Mouse (Mus musculus) left cerebral cortex, postnatal 25 days (tissue): ENCODE measurements around the gene Ppp2ca. TPM values are rescaled to one million over a fixed set of nuclear protein-coding genes. Genes with fewer than 3 reads are reported as not detected.
"Not testable (repeated sequence)": the region's sequence is repeated elsewhere in the genome, so short reads cannot be mapped to it uniquely, and the experiment has no call there.

Experiments
- DNase-seq, 2 experiments: peaks; one replicate each; pipeline ENCODE4 v3.0.0; 2022; ENCODE audit warnings: low spot score in 2 of 2, mixed read lengths in 1 of 2
- intact Hi-C: fragments of 180-260 bp; cut with DNase I; formaldehyde crosslinking; loops from one replicate; pipeline ENCODE4 v1.15.1; 2025
- microRNA-seq, 2 experiments: library from miRNA; unstranded; fragments of <30 nt; microRNA quantifications; one replicate each; pipeline ENCODE4 v1.2.0; 2022
- total RNA-seq, 2 experiments: library from RNA; stranded (reverse); gene quantifications; 2 replicates each; pipeline ENCODE4 v1.2.3; 2021

Ppp2ca gene
- total RNA-seq, 2 experiments from 2014 or later: 123 to 128 TPM

GRCm38 (mm10) chr11:52128316-52129061 lies 30.0 kb downstream of the Ppp2ca start:
- intact Hi-C loops: no loop called here
- peak; percentile 42 to 71 for DNase-seq

DNA sequence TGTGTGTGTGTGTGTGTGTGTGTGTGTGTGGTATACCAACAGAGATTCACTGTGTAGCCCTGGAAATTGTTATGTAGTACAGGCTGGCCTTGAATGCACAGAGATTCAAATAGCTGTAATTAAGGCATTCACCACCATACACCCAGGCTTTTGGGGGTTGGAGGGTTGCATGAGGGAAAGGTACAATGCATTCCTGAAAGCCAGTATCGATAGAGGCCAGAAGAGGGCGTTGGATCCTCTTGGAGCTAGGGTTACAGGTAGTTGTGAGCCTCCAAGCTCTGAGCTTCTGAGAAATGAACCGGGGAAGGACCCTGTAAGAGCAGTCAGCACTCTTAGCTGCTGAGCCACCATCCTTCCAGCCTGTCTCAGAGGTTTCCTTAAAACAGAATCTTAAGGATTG lies 30.7 kb downstream of the Ppp2ca start:
- DNase-seq: peak in 1 of 2 experiments; percentile 34
- intact Hi-C loops: no loop called here

DNA sequence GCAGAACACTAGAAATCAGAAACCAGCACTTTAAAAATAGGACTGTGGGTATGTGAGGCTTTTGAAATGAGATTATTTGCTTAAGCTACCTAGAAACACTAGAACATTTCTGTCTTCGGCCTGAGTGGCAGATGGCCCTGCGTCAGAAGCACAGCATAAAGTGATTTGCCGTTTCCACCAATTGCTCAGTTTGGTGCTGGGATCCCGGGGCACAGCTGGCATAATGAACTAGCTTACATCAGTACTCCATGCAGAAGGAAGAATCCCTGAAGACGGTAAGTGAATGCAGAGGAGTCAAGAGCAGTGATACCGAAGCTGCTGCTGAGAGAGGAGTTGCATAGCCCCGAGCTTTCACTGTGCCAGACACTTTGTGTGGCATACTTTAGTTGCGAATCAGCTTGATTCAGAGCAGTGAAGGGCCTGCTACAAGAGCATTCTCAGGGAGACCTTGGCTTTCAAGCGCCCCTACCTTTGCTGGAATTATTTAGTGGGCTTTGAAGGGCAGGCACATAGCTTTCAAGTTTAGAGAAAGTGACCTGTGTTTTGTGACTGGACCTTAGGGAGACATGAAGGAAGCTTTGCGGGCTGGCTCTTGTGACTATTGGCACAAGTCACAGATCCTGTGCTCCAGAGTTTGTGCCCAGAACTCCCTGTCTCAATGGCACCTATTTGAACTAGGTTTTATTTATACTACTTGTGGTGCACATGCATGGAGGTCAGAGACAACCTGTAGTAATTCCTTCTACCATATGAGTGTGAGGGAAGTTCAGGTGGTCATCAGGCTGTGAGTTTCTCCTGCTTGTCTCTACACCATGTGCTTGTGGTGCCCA lies 31.4 kb downstream of the Ppp2ca start:
- DNase-seq: peak; percentile 66 to 96
- intact Hi-C loops: no loop called here

- peak in 1 of 2 experiments; percentile 17 for DNase-seq
- intact Hi-C loops: no loop called here
Observed at GRCm38 (mm10) chr11:52130451-52131068, 32.1 kb downstream of the Ppp2ca start.

DNA sequence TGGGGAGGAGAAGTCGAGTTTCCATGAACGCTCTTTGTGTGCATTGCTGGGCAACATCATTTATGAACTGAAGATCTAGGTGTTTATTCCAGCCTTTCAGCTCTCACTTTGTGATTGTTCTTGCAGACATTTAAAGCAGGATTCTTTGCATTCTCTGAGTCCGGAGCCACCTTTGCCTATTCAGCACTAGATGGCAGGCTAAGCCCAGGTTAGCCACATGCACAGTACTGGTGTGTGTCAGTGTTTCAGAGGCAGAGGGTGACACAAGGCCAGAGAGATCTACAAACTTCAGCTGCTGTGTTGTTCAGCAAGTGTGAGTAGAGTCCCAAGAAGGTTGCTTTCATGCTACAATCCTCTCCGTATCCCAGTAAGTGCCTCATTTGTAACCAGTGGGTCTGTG lies 45.2 kb downstream of the Ppp2ca start:
- intact Hi-C loops: loop anchor here (1.0 to 5.0 kb wide), 2 partner anchors 77 to 199 kb away; no protein-coding TSS in a partner anchor
- peak; percentile 50 to 76 for DNase-seq

GRCm38 (mm10) chr11:52145428-52145827 lies 46.9 kb downstream of the Ppp2ca start, which contains the start of gene Olfr1373:
TSS of gene Olfr1373 (minus strand) at chr11:52145528.
- intact Hi-C loops, DNase-seq: not testable (repeated sequence)

DNA sequence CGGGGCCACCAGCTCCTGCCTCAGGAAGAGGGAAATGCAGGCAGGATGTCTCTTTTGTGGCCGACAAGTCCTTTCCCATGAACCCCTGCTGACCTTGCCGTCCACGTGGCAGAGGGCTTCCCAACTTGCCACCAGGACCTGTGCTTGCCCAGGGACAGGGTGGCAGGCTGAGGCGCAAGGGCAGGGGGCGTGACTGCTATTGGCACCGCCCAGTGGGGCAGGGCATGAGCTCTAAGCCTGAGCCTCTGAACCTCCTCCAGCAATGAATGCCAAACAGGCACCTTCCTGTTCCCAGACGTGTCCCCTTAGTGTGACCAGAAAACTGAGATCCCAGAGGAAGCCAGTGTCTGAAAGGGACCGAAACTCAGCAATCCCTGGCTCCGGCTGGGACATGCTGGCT lies 65.4 kb downstream of the Ppp2ca start:
- no peak for DNase-seq
- intact Hi-C loops: no loop called here

DNA sequence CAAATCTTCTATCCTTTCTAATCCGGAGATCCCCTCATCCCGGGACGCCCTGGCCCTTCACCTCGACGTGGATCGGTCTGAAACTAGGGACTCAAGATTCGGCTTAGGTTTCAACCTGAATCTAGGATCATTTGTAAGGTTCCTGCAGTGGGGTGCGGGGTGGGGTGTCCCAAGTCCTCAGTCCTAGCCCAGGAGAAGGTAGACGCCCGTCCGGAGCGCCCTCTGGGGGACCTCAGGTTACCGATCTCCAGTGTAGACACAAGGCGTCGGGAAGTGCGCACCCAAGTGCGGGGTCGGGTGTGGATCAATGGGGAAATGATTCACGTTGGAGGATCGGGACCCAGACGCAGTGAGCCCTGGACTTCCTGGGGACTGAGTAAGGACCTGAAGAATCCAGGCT lies 68.6 kb downstream of the Ppp2ca start:
- no peak for DNase-seq
- intact Hi-C loops: no loop called here

DNA sequence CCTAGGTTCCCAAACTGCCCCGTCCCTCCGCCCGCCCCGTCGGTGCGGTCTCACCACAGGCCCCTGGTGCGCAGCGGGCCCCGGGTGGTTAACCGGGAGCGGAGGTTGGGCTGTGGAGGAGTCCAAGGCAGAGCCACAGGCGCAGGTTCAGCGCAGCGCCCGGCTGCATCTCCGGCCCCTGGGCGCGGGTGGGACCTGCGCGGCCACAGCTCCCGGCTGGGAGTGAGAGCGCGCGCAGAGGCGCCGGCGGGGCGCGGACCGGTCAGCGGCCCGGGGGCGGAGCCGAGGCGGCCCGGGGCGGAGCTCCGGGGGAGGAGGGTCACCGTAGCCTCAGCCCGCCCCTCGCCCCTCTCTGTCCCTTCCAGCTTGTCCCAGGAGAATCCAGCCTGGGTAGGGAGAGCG lies 69.4 kb downstream of the Ppp2ca start:
- intact Hi-C loops, DNase-seq: not testable (repeated sequence)

GRCm38 (mm10) chr11:52168461-52168860 lies 70.0 kb downstream of the Ppp2ca start:
- intact Hi-C loops: no loop called here
- no peak for DNase-seq

Small RNA genes lying within 50 kb of the gene (microRNA-seq; reads per million reads assigned to microRNA genes)
- 0 reads per million in 2 experiments for gene Gm24157
- gene Mir3061: 17.1 to 20.1 reads per million in 2 experiments

Other genes with a start within 250 kb of the Ppp2ca start
- 10 to 100 TPM; 28.7 to 34.5 TPM for gene Jade2, start 241.0 kb upstream of the Ppp2ca start, total RNA-seq
- 10 to 100 TPM; 31.8 to 35.6 TPM for gene Cdkn2aipnl, start 131.0 kb upstream of the Ppp2ca start, total RNA-seq
- 100 to 1,000 TPM; 191 to 200 TPM for gene Ube2b, start 97.9 kb upstream of the Ppp2ca start, total RNA-seq
- gene Cdkl3, start 94.5 kb upstream of the Ppp2ca start, total RNA-seq: 10 to 100 TPM; 12.5 to 12.9 TPM
- gene Olfr1373, start 46.8 kb downstream of the Ppp2ca start, total RNA-seq: not detected
- gene Olfr1371, start 115.3 kb downstream of the Ppp2ca start, total RNA-seq: not detected
- 100 to 1,000 TPM; 480 to 513 TPM for gene Skp1a, start 133.3 kb downstream of the Ppp2ca start, total RNA-seq
- gene Tcf7, start 184.3 kb downstream of the Ppp2ca start, total RNA-seq: 1 to 10 TPM; 3.5 to 4.1 TPM